Mouse (Mus musculus): ENCODE results near the gene Rabgef1. TPM values are rescaled to one million over a fixed set of nuclear protein-coding genes. Genes with fewer than 3 reads are reported as not detected.

Gene Rabgef1
- polyA plus RNA-seq, 1 experiment from 2014 or later: 25.5 TPM

DNA sequence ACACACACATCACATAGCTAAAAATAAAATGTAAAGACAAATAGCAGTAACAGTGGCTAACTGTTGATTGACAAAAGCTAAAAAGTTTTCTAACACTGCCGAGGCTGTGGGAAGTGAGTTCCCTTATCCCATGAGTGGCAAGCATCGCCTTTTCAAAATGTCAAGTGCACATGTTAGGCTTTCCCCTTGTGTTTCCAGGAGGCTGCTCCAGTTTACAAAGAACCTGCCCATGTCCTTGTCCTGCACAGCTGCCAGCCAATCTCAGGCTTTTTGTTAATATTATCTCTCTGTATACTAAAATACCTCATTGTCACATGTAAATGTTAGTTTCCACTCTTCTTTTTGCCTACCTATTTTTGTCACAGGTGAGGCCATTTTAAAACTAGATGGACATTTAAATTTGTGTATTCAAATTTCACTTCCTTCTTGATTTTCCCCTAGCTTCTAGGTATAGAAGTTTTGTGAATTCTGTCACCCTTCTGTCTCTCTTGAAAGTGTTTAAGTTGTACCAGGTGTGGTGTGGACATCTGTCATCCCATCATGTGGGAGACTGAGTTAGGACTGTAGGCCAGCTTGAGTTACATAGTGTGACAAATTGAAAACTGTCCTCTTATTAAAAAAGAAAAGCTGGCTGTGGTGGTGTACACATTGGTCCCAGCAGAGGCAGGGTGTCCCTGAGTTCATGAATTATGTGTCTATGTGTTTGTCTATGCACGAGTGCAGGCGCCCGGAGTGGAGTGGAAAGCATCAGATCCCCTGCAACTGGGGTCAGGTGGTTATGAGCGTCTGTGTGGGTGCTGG is 10.3 kb downstream of the Rabgef1 start:
- Histone ChIP-seq H3K27ac (no peak overlapping the region), H3K4me1 (peaks cover 23% of the 10 kb centered on the region; the same call in 1 of the 2 replicates), H3K27me3 (ENCODE audit: insufficient read depth, poor library complexity, severe bottlenecking) (no peaks in the 10 kb centered on the region), H3K36me3 (no peaks in the 10 kb centered on the region), H3K9me3 (no peaks in the 10 kb centered on the region), H3K4me3 (no peak overlapping the region)
- no peak for DNase-seq (ENCODE audit: low spot score)
- WGBS: 83% methylated on average over 6 of the region's 6 CpGs

DNA sequence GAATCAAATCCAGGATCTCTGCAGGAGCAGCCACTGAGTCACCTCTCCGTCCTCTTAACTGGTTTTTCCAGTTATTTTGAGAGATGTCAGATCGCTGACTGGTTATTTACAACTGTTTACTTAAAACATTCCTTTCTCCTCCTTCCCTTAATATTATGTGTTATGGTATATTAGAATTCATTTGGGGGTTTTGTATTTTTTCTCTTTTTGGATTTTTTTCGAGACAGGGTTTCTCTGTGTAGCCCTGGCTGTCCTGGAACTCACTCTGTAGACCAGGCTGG is 10.9 kb downstream of the Rabgef1 start:
- no peak for DNase-seq (ENCODE audit: low spot score)
- no peaks in the 10 kb centered on the region for H3K9me3 ChIP-seq
- H3K4me1 ChIP-seq: peaks cover 23% of the 10 kb centered on the region; the same call in 1 of the 2 replicates
- no peak overlapping the region for H3K27ac ChIP-seq
- H3K36me3 ChIP-seq: peaks cover 2% of the 10 kb centered on the region; the same call in 1 of the 2 replicates
- H3K27me3 ChIP-seq (ENCODE audit: insufficient read depth, poor library complexity, severe bottlenecking): no peaks in the 10 kb centered on the region
- no peak overlapping the region for H3K4me3 ChIP-seq
- WGBS: 85% methylated on average over 3 of the region's 3 CpGs

- Histone ChIP-seq H3K27me3 (ENCODE audit: insufficient read depth, poor library complexity, severe bottlenecking) (no peaks in the 10 kb centered on the region), H3K36me3 (peaks cover 13% of the 10 kb centered on the region), H3K4me3 (no peak overlapping the region), H3K27ac (no peak overlapping the region), H3K4me1 (peaks cover 11% of the 10 kb centered on the region; the same call in 1 of the 2 replicates), H3K9me3 (no peaks in the 10 kb centered on the region)
- WGBS: 81% methylated on average over 9 of the region's 9 CpGs
- DNase-seq (ENCODE audit: low spot score): no peak
These were observed 12.7 kb downstream of the Rabgef1 start for GRCm38 (mm10) chr5:130184193-130184856.

DNA sequence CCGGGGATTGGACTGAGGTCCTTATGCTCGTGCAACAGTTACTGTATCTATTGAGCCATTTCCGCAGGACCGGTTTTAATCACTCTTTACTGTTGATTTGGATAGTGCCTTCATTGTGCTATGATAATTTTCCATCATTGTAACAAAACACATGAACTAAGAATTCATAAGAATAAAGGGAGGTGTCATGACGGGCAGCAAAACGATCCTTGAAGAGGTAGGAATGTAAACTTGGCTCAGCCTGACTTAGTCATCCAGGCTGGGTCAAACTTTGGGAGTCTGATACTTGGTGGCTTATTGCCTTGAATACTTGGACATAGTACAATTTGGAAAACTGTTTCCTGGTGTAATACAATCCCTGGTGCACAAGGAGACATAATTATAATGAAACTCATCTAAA is 13.7 kb downstream of the Rabgef1 start:
- no peaks in the 10 kb centered on the region for H3K27me3 ChIP-seq (ENCODE audit: insufficient read depth, poor library complexity, severe bottlenecking)
- 85% methylated on average over 6 of the region's 6 CpGs for WGBS

GRCm38 (mm10) chr5:130187383-130187782 is 15.8 kb downstream of the Rabgef1 start:
- H3K36me3 ChIP-seq: peaks cover 43% of the 10 kb centered on the region
- 76% methylated on average over 7 of the region's 7 CpGs for WGBS
- H3K9me3 ChIP-seq: no peaks in the 10 kb centered on the region
- no peak overlapping the region for H3K4me3 ChIP-seq
- H3K27ac ChIP-seq: no peak overlapping the region
- peaks cover 3% of the 10 kb centered on the region; the same call in 1 of the 2 replicates for H3K4me1 ChIP-seq
- no peaks in the 10 kb centered on the region for H3K27me3 ChIP-seq (ENCODE audit: insufficient read depth, poor library complexity, severe bottlenecking)
- DNase-seq (ENCODE audit: low spot score): no peak

More for the DNA sequence above, 13.7 kb downstream of the Rabgef1 start:
- no peaks in the 10 kb centered on the region for H3K9me3 ChIP-seq
- no peak overlapping the region for H3K4me3 ChIP-seq
- H3K27ac ChIP-seq: no peak overlapping the region
- peaks cover 8% of the 10 kb centered on the region; the same call in 1 of the 2 replicates for H3K4me1 ChIP-seq
- H3K36me3 ChIP-seq: peaks cover 22% of the 10 kb centered on the region
- no peak for DNase-seq (ENCODE audit: low spot score)

DNA sequence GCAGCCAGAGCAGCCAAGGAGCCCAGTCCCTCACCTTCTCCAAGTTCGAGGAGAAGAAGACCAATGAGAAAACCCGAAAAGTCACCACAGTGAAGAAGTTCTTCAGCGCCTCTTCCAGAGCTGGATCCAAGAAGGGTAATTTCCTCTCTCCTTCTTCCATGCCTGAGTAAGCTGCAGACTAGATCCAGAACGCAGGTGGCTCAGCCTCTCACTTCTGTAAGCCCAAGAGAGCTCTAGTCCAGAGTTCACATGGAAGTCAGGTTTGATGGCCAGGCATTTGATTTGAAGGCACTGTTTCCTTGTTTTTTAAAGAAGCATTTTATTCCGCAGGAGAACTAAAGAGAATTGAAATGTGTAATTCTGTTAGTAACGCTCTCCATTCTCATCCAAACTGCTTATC is 19.3 kb downstream of the Rabgef1 start:
- no peak for DNase-seq (ENCODE audit: low spot score)
- no peaks in the 10 kb centered on the region for H3K27me3 ChIP-seq (ENCODE audit: insufficient read depth, poor library complexity, severe bottlenecking)
- peaks cover 64% of the 10 kb centered on the region for H3K36me3 ChIP-seq
- H3K27ac ChIP-seq: no peak overlapping the region
- peaks cover 8% of the 10 kb centered on the region for H3K4me1 ChIP-seq
- H3K4me3 ChIP-seq: no peak overlapping the region
- no peaks in the 10 kb centered on the region for H3K9me3 ChIP-seq
- WGBS: 95% methylated on average over 6 of the region's 6 CpGs

DNA sequence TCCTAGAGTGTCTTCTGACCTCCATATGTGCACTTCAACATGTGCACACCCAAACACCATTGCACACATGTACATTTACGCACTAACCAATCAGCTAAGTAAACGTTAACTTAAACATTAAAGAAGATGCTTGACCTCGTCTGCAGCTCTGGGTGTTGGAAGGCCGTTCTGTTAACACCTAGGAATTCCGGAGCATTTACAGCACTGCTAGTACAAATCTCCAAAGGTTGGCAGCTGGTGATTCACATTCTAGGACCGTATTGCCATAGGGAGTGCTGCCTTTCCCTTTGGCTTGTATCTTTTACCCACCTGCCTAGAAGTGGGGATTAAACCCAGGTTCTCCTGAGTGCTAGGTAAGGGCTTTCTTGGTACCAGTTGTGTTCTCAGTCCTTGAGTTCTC is 20.3 kb downstream of the Rabgef1 start:
- H3K9me3 ChIP-seq: no peaks in the 10 kb centered on the region
- no peak overlapping the region for H3K27ac ChIP-seq
- H3K27me3 ChIP-seq (ENCODE audit: insufficient read depth, poor library complexity, severe bottlenecking): no peaks in the 10 kb centered on the region
- WGBS: 70% methylated on average over 6 of the region's 6 CpGs
- no peak overlapping the region for H3K4me3 ChIP-seq
- DNase-seq (ENCODE audit: low spot score): no peak
- H3K36me3 ChIP-seq: peaks cover 64% of the 10 kb centered on the region
- peaks cover 17% of the 10 kb centered on the region for H3K4me1 ChIP-seq

DNA sequence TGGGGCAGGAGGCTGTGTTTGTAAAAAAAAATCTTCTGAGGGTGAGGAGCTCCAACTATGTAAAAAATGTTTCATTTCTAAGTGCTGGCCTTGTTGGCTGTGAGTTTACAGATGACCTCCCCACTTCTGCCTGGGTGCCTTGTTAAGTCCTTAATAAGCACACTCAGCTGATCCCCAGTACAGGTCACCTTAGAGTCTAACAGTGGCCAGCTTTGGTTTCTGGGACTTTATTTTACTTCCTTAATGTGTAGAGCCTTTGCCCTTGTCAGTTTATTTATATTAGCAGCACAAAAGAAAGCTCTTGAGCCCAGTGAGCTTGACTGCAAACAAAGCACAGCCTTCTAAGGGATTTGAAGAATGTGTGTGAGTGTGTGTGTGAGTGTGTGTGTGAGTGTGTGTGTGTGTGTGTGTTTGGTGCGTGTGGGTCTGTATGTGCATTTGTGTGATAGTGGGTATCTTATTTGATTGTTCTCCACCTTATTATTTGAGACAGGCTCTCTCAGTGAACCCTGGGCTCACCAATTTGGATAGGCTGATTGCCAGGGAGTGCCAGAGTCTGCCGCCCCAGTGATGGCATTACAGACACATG is 20.9 kb downstream of the Rabgef1 start:
- peaks cover 23% of the 10 kb centered on the region for H3K4me1 ChIP-seq
- H3K4me3 ChIP-seq: no peak overlapping the region
- DNase-seq (ENCODE audit: low spot score): no peak
- WGBS: 79% methylated on average over 2 of the region's 2 CpGs
- no peaks in the 10 kb centered on the region for H3K9me3 ChIP-seq
- no peak overlapping the region for H3K27ac ChIP-seq
- no peaks in the 10 kb centered on the region for H3K27me3 ChIP-seq (ENCODE audit: insufficient read depth, poor library complexity, severe bottlenecking)
- peaks cover 67% of the 10 kb centered on the region for H3K36me3 ChIP-seq

DNA sequence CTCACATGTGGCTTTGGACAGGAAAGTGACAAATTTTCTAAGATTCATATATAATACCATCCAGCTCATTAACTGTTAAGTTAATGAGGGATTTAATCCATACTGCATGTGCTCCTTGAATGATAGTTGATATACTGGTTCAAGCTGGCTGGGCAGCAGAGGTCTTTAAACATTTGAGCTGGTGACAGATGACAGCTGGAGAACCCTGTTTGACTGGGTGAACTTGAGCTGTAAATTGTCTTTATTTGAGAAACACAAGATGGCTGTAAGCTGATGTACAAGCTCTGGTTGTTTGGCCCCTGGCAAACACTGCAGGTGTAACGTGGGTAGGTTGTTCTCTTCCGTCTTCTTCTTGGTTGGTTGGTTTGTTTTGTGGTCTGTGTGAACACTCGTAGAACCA is 22.2 kb downstream of the Rabgef1 start:
- H3K27me3 ChIP-seq (ENCODE audit: insufficient read depth, poor library complexity, severe bottlenecking): no peaks in the 10 kb centered on the region
- no peak overlapping the region for H3K27ac ChIP-seq
- peaks cover 24% of the 10 kb centered on the region for H3K4me1 ChIP-seq
- no peak for DNase-seq (ENCODE audit: low spot score)
- no peak overlapping the region for H3K4me3 ChIP-seq
- peaks cover 71% of the 10 kb centered on the region for H3K36me3 ChIP-seq
- H3K9me3 ChIP-seq: no peaks in the 10 kb centered on the region
- WGBS: 90% methylated on average over 3 of the region's 3 CpGs

GRCm38 (mm10) chr5:130196307-130196706 is 24.7 kb downstream of the Rabgef1 start:
- WGBS: 89% methylated on average over 1 of the region's 1 CpGs
- Histone ChIP-seq H3K9me3 (no peaks in the 10 kb centered on the region), H3K27me3 (ENCODE audit: insufficient read depth, poor library complexity, severe bottlenecking) (no peaks in the 10 kb centered on the region), H3K4me3 (no peak overlapping the region), H3K27ac (peak overlapping the region; percentile 4; the same call in 1 of the 2 replicates), H3K36me3 (peaks cover 62% of the 10 kb centered on the region), H3K4me1 (peaks cover 24% of the 10 kb centered on the region)
- DNase-seq (ENCODE audit: low spot score): no peak

- H3K4me1 ChIP-seq: peaks cover 21% of the 10 kb centered on the region
- H3K9me3 ChIP-seq: no peaks in the 10 kb centered on the region
- H3K27me3 ChIP-seq (ENCODE audit: insufficient read depth, poor library complexity, severe bottlenecking): no peaks in the 10 kb centered on the region
- no peak overlapping the region for H3K4me3 ChIP-seq
- peaks cover 58% of the 10 kb centered on the region for H3K36me3 ChIP-seq
- H3K27ac ChIP-seq: no peak overlapping the region; the same call in 1 of the 2 replicates
- no peak for DNase-seq (ENCODE audit: low spot score)
- WGBS: 76% methylated on average over 3 of the region's 3 CpGs
These were observed 25.9 kb downstream of the Rabgef1 start for GRCm38 (mm10) chr5:130197454-130197853.

DNA sequence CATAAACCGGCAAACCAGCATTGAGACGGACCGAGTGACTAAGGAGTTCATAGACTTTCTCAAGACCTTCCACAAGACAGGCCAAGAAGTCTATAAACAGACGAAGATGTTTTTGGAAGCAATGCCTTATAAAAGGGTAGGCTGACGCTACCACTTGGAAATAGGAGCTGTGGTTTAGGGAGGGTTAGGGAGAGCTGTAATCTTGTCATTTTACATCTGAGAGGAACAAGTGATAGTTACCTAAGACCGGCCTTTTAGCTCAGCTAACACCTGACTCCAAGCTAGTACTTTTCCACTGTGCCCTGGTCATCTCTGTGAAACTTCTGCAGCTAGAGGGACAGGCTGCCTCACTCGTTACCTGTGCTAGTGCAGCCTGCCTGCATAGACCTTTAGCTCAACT is 26.4 kb downstream of the Rabgef1 start:
- H3K4me3 ChIP-seq: no peak overlapping the region
- no peaks in the 10 kb centered on the region for H3K9me3 ChIP-seq
- H3K27ac ChIP-seq: no peak overlapping the region
- peaks cover 21% of the 10 kb centered on the region for H3K4me1 ChIP-seq
- H3K36me3 ChIP-seq: peaks cover 58% of the 10 kb centered on the region
- DNase-seq (ENCODE audit: low spot score): no peak
- H3K27me3 ChIP-seq (ENCODE audit: insufficient read depth, poor library complexity, severe bottlenecking): no peaks in the 10 kb centered on the region
- WGBS: 88% methylated on average over 7 of the region's 7 CpGs
